Comparison of ENCODE assay signal across 13 mouse cellular contexts in the genomic region with DNA sequence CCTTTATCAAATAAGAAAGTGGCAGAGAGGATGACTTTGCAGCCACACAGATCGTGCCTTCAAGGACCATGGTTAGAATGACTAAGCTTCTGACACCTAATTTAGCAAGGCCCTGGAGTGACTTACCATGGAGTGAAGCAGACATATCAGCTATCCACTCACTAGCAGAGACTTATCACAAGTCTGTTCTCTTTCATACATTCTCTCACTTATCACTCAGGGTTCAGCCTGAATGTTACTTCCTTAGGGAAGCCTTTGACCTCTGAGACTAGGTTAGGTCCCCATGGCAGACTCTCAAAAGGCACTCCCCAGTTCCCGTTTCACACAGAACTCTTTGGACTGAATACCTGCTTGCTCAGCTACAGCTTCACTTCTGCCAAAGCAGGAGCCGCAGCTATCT. TPM values are rescaled to one million over a fixed set of nuclear protein-coding genes. Genes with fewer than 3 reads are reported as not detected.
DNase-seq lines count a peak whose midpoint lies in the region; ATAC-seq lines count a peak whose summit lies in the region.
"Had no signal": no experiment of that assay in that cellular context is flagged by ENCODE, and none has a peak within 500 bp of the region (broad histone marks: within the 10 kb centered on the region; RNA-seq: fewer than 3 reads in every experiment).

No protein-coding gene starts in this region.

- peaks cover 2% of the 10 kb centered on the region; the same call in 1 of the 2 replicates for H3K4me1 ChIP-seq in midbrain, embryonic 11.5 days (ENCODE audit: control insufficient read depth, insufficient read depth, low read length)
- H3K4me1 ChIP-seq in midbrain, embryonic 15.5 days = no peaks in the 10 kb centered on the region
- peaks cover 73% of the 10 kb centered on the region for H3K4me1 ChIP-seq in liver, embryonic 12.5 days
- H3K4me1 ChIP-seq in intestine, embryonic 15.5 days (replicated peaks) = peaks cover 16% of the 10 kb centered on the region

- H3K4me2 ChIP-seq in midbrain, embryonic 11.5 days = no peak overlapping the region
- H3K4me2 ChIP-seq in midbrain, embryonic 15.5 days = no peak overlapping the region
- peak overlapping the region; percentile 11; the same call in 1 of the 2 replicates for H3K4me2 ChIP-seq in liver, embryonic 12.5 days
- H3K4me2 ChIP-seq in intestine, embryonic 15.5 days (replicated peaks) = no peak overlapping the region

- no peaks in the 10 kb centered on the region for H3K9me3 ChIP-seq in midbrain, embryonic 11.5 days (ENCODE audit: control insufficient read depth, low read length)
- no peaks in the 10 kb centered on the region for H3K9me3 ChIP-seq in midbrain, embryonic 15.5 days
- H3K9me3 ChIP-seq in liver, embryonic 12.5 days (replicated peaks) = no peaks in the 10 kb centered on the region
- H3K9me3 ChIP-seq in intestine, embryonic 15.5 days = no peaks in the 10 kb centered on the region

- no peaks in the 10 kb centered on the region for H3K36me3 ChIP-seq in midbrain, embryonic 11.5 days (ENCODE audit: control insufficient read depth, insufficient read depth, low read length)
- H3K36me3 ChIP-seq in midbrain, embryonic 15.5 days (replicated peaks) = no peaks in the 10 kb centered on the region
- no peaks in the 10 kb centered on the region for H3K36me3 ChIP-seq in liver, embryonic 12.5 days
- H3K36me3 ChIP-seq in intestine, embryonic 15.5 days = no peaks in the 10 kb centered on the region

- no peaks in the 10 kb centered on the region for H3K27me3 ChIP-seq in midbrain, embryonic 11.5 days (ENCODE audit: control insufficient read depth, insufficient read depth, low read length)
- no peaks in the 10 kb centered on the region for H3K27me3 ChIP-seq in midbrain, embryonic 15.5 days (replicated peaks)
- peaks cover 4% of the 10 kb centered on the region; the same call in 1 of the 2 replicates for H3K27me3 ChIP-seq in liver, embryonic 12.5 days (replicated peaks)
- no peaks in the 10 kb centered on the region for H3K27me3 ChIP-seq in intestine, embryonic 15.5 days (replicated peaks)

- no peak overlapping the region for H3K27ac ChIP-seq in midbrain, embryonic 11.5 days (ENCODE audit: low read depth, low read length)
- H3K27ac ChIP-seq in midbrain, embryonic 15.5 days = no peak overlapping the region
- H3K27ac ChIP-seq in liver, embryonic 12.5 days = peak overlapping the region; percentile 65
- H3K27ac ChIP-seq in intestine, embryonic 15.5 days = no peak overlapping the region

- intact Hi-C loops in heart, postnatal 36 days (cut with DNase I) = no loop called here

- ATAC-seq in midbrain, embryonic 11.5 days (ENCODE audit: low FRiP score) = no peak
- ATAC-seq in midbrain, embryonic 15.5 days (replicated peaks) = no peak
- peak; percentile 78 for ATAC-seq in liver, embryonic 12.5 days
- peak; percentile 40; the same call in 1 of the 2 replicates for ATAC-seq in monocyte, adult 5-6 weeks (replicated peaks; ENCODE audit: insufficient number of reproducible peaks, low FRiP score, low TSS enrichment, poor library complexity, severe bottlenecking)
- ATAC-seq in intestine, embryonic 15.5 days = no peak
- ATAC-seq: forebrain, embryonic 16.5 days; inflammation-experienced regulatory T-cells, adult 6 months had no signal

- WGBS in midbrain, embryonic 11.5 days = 80% methylated on average over 3 of the region's 3 CpGs
- WGBS in midbrain, embryonic 15.5 days = 82% methylated on average over 3 of the region's 3 CpGs
- WGBS in liver, embryonic 12.5 days (ENCODE audit: insufficient replicate concordance) = 18% methylated on average over 3 of the region's 3 CpGs
- 75% methylated on average over 3 of the region's 3 CpGs for WGBS in intestine, embryonic 15.5 days

- no peak overlapping the region for H3K4me3 ChIP-seq in midbrain, embryonic 11.5 days (ENCODE audit: low read depth, low read length)
- no peak overlapping the region for H3K4me3 ChIP-seq in midbrain, embryonic 15.5 days
- no peak overlapping the region for H3K4me3 ChIP-seq in liver, embryonic 12.5 days
- H3K4me3 ChIP-seq in intestine, embryonic 15.5 days (replicated peaks) = no peak overlapping the region

- H3K9ac ChIP-seq in midbrain, embryonic 11.5 days (ENCODE audit: low read length) = no peak overlapping the region
- H3K9ac ChIP-seq in midbrain, embryonic 15.5 days = no peak overlapping the region
- no peak overlapping the region for H3K9ac ChIP-seq in liver, embryonic 12.5 days
- H3K9ac ChIP-seq in intestine, embryonic 15.5 days = no peak overlapping the region

- DNase-seq in heart, adult 11 months = peak; percentile 88
- no peak for DNase-seq in heart, postnatal 36 days
- DNase-seq in midbrain, embryonic 11.5 days (ENCODE audit: low spot score, missing footprints) = peak; percentile 68
- no peak for DNase-seq in adipocyte (ENCODE audit: low spot score)
- DNase-seq: adrenal gland, postnatal 36 days; cerebellum, adult 11-12 months; gastrocnemius, postnatal 25 days had no signal

RNA-seq across cellular contexts. Expression of a gene that starts 21.3 kb away (rescaled TPM):
- total RNA-seq in heart, postnatal 36 days (2021) = 10 to 100 TPM; 28.2 to 28.8 TPM
- polyA plus RNA-seq in midbrain, embryonic 11.5 days (2014; fragmentation: Nextera tagmentation; extraction: Ambion mirVana) = 12.6 and 12.8 TPM in 2 replicates
- polyA plus RNA-seq in midbrain, embryonic 15.5 days (2015; fragmentation: Nextera tagmentation; extraction: Ambion mirVana) = 7.9 and 8.1 TPM in 2 replicates
- polyA plus RNA-seq in liver, embryonic 12.5 days (2016; fragmentation: Nextera tagmentation; extraction: Ambion mirVana) = 15.3 and 16.2 TPM in 2 replicates
- 94.4 to 137 TPM (median 98.0 TPM) in 3 replicates for total RNA-seq in monocyte, adult 5-6 weeks (2017)
- 12.6 and 14.4 TPM in 2 replicates for polyA plus RNA-seq in intestine, embryonic 15.5 days (2015; fragmentation: Nextera tagmentation; extraction: Ambion mirVana)

Comparison
In these comparisons a context has a peak if more than half of its experiments do, and no peak if none do; other contexts are left out.
1. DNase-seq: peak in heart, adult 11 months (single experiment) and midbrain, embryonic 11.5 days (single experiment); none in heart, postnatal 36 days (0 of 2) and adipocyte (single experiment).
2. ATAC-seq: peak in liver, embryonic 12.5 days (single experiment) and monocyte, adult 5-6 weeks (single experiment); none in midbrain, embryonic 11.5 days (single experiment), midbrain, embryonic 15.5 days (single experiment) and intestine, embryonic 15.5 days (single experiment).